Mouse (Mus musculus): ENCODE measurements around the gene Gbe1. TPM values are rescaled to one million over a fixed set of nuclear protein-coding genes. Genes with fewer than 3 reads are reported as not detected.

Gene Gbe1
- polyA plus RNA-seq, 1 experiment from 2014 or later, result 13.3 TPM

GRCm38 (mm10) chr16:70358326-70358725 lies 44.6 kb downstream of the Gbe1 start:
- 0 out of 2 replicates have a peak, but pooled peaks cover 6% of the 10 kb centered on the region for H3K9me3 ChIP-seq (replicated peaks)
- no peak overlapping the region for H3K27ac ChIP-seq (replicated peaks)
- 0 out of 2 replicates have a peak, but pooled peaks cover 5% of the 10 kb centered on the region for H3K36me3 ChIP-seq
- H3K9ac ChIP-seq (replicated peaks), result no peak overlapping the region
- H3K4me2 ChIP-seq, result no peak overlapping the region
- 93% methylated on average over 6 of the region's 6 CpGs for WGBS
- H3K27me3 ChIP-seq (replicated peaks), result no peaks in the 10 kb centered on the region
- H3K4me1 ChIP-seq, result no peaks in the 10 kb centered on the region
- ATAC-seq (ENCODE audit: low FRiP score), result no peak
- H3K4me3 ChIP-seq (replicated peaks), result no peak overlapping the region

DNA sequence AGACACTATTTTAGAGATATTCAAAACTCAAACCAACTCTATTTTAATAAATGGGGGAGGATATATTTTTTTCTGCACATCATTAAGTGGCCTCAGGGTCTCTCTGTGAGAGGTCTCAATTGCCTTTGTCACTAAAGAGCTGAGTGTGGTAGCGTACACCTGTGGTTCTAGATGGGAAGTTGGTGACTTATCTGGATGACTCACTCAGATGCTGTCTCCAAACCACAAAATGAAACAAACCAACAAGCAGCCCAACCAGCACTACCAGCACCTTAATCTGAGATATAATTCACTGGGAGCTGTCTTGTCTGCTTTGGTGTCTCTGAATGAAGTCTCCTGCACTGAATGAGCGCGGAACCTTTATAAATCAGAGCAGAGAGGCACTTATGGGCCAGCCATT lies 51.5 kb downstream of the Gbe1 start:
- no peaks in the 10 kb centered on the region for H3K4me1 ChIP-seq
- ATAC-seq (ENCODE audit: low FRiP score), result no peak
- no peak overlapping the region for H3K4me2 ChIP-seq
- WGBS, result 84% methylated on average over 3 of the region's 3 CpGs
- no peak overlapping the region for H3K4me3 ChIP-seq (replicated peaks)
- no peaks in the 10 kb centered on the region for H3K27me3 ChIP-seq (replicated peaks)
- H3K27ac ChIP-seq (replicated peaks), result no peak overlapping the region
- no peak overlapping the region for H3K9ac ChIP-seq (replicated peaks)
- no peaks in the 10 kb centered on the region for H3K9me3 ChIP-seq (replicated peaks)
- 0 out of 2 replicates have a peak, but pooled peaks cover 5% of the 10 kb centered on the region for H3K36me3 ChIP-seq

DNA sequence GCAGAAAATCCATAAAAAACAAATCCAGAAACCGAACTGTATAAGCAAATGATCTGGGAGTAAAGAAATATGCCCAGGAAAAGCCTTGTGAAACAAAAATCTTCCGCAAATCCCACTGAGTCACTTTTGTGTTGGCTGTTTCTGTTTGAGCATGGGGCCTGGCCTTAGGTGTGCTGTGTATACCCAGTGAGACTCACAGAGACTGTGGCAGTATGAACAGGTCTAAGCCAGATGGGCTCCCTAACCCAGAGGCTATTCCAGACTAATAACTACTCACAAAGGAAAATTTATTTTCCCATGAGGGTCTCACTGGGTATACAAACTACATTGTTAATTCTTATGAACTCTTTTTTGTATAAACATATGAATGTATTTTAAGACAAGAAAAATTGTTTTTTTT lies 67.3 kb downstream of the Gbe1 start:
- no peak for ATAC-seq (ENCODE audit: low FRiP score)
- no peak overlapping the region for H3K27ac ChIP-seq (replicated peaks)
- H3K4me3 ChIP-seq (replicated peaks), result no peak overlapping the region
- 87% methylated on average over 2 of the region's 2 CpGs for WGBS
- no peaks in the 10 kb centered on the region for H3K4me1 ChIP-seq
- no peak overlapping the region for H3K4me2 ChIP-seq
- H3K36me3 ChIP-seq, result no peaks in the 10 kb centered on the region
- no peak overlapping the region for H3K9ac ChIP-seq (replicated peaks)
- no peaks in the 10 kb centered on the region for H3K27me3 ChIP-seq (replicated peaks)
- no peaks in the 10 kb centered on the region for H3K9me3 ChIP-seq (replicated peaks)

DNA sequence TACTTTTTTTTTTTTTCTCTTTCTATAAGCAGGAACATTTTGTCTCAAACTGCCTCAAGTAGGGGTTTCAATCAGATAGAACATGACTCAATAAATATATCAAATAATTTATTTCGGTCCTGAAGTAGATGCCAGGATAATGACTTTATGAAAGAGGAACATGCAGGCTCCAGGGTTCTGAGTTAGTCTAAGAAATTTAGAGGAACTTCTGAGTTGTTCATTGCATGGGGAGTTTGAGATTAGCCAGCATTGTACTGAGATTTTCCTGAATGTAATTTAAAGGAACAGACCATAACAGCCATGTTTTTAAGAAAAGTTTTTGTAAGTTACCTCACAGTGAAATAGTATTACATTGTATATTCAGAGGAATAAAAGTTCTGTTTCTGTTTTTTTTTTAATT lies 71.7 kb downstream of the Gbe1 start:
- Histone ChIP-seq H3K36me3 (no peaks in the 10 kb centered on the region), H3K4me3 (replicated peaks) (no peak overlapping the region), H3K9ac (replicated peaks) (no peak overlapping the region), H3K27me3 (replicated peaks) (no peaks in the 10 kb centered on the region), H3K27ac (replicated peaks) (no peak overlapping the region), H3K4me2 (no peak overlapping the region), H3K4me1 (no peaks in the 10 kb centered on the region), H3K9me3 (replicated peaks) (no peaks in the 10 kb centered on the region)
- ATAC-seq (ENCODE audit: low FRiP score), result no peak
- WGBS, result 91% methylated on average over 1 of the region's 1 CpGs

DNA sequence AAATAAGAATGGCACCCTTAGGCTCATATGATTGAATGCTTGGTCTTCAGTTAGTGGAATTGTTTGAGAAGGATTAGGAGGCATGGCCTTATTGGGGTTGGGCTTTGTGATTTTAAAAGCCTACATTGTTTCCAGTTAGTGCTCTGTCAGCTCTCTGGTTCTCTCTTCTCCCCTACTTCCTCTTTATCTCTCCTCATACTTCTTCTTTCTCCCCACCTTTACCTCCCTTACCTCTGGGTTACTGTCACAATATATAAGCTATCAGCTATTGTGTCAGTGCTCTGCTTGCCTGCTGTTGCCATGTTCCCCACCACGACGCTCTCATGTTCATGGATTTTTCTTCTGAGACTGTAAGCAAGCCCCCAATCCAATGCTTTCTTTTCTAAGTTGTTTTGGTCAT lies 73.6 kb downstream of the Gbe1 start:
- Histone ChIP-seq H3K4me1 (no peaks in the 10 kb centered on the region), H3K4me3 (replicated peaks) (no peak overlapping the region), H3K4me2 (no peak overlapping the region), H3K27ac (replicated peaks) (no peak overlapping the region), H3K27me3 (replicated peaks) (no peaks in the 10 kb centered on the region), H3K9me3 (replicated peaks) (no peaks in the 10 kb centered on the region), H3K36me3 (no peaks in the 10 kb centered on the region), H3K9ac (replicated peaks) (no peak overlapping the region)
- 99% methylated on average over 2 of the region's 2 CpGs for WGBS
- no peak for ATAC-seq (ENCODE audit: low FRiP score)

- Histone ChIP-seq H3K4me3 (replicated peaks) (no peak overlapping the region), H3K27me3 (replicated peaks) (no peaks in the 10 kb centered on the region), H3K4me2 (no peak overlapping the region), H3K9me3 (replicated peaks) (no peaks in the 10 kb centered on the region), H3K27ac (replicated peaks) (no peak overlapping the region), H3K9ac (replicated peaks) (no peak overlapping the region), H3K4me1 (no peaks in the 10 kb centered on the region), H3K36me3 (no peaks in the 10 kb centered on the region)
- 87% methylated on average over 3 of the region's 3 CpGs for WGBS
- no peak for ATAC-seq (ENCODE audit: low FRiP score)
Observed at GRCm38 (mm10) chr16:70395276-70395675, 81.5 kb downstream of the Gbe1 start.

GRCm38 (mm10) chr16:70407780-70408179 lies 94.0 kb downstream of the Gbe1 start:
- H3K4me3 ChIP-seq (replicated peaks), result no peak overlapping the region
- H3K4me2 ChIP-seq, result no peak overlapping the region
- WGBS, result 99% methylated on average over 2 of the region's 2 CpGs
- no peaks in the 10 kb centered on the region for H3K27me3 ChIP-seq (replicated peaks)
- H3K4me1 ChIP-seq, result no peaks in the 10 kb centered on the region
- no peak overlapping the region for H3K27ac ChIP-seq (replicated peaks)
- no peaks in the 10 kb centered on the region for H3K9me3 ChIP-seq (replicated peaks)
- no peaks in the 10 kb centered on the region for H3K36me3 ChIP-seq
- H3K9ac ChIP-seq (replicated peaks), result no peak overlapping the region
- ATAC-seq (ENCODE audit: low FRiP score), result no peak

DNA sequence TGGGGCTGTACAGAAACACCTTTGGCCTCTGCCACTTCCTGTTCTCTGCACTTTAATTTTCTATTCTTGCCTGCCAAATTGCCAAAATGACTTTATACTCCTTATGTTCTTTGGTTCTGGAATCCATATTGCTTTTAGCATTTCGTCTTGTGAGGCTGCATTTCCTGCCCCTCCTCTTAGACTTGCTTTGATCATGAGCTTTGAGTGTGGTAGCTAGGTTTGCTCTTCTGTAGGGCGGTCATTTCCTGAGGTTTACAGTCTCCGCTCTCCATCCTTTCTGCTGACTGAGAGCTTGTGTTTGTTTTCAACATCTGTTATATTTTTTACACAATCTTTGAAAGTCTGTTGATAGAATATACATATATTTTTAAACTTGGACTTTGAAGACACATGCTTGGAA lies 107.3 kb downstream of the Gbe1 start:
- Histone ChIP-seq H3K36me3 (no peaks in the 10 kb centered on the region), H3K27me3 (replicated peaks) (no peaks in the 10 kb centered on the region), H3K4me3 (replicated peaks) (no peak overlapping the region), H3K4me2 (no peak overlapping the region), H3K4me1 (no peaks in the 10 kb centered on the region), H3K9me3 (replicated peaks) (no peaks in the 10 kb centered on the region), H3K9ac (replicated peaks) (no peak overlapping the region), H3K27ac (replicated peaks) (no peak overlapping the region)
- 83% methylated on average over 3 of the region's 3 CpGs for WGBS
- ATAC-seq (ENCODE audit: low FRiP score), result no peak

DNA sequence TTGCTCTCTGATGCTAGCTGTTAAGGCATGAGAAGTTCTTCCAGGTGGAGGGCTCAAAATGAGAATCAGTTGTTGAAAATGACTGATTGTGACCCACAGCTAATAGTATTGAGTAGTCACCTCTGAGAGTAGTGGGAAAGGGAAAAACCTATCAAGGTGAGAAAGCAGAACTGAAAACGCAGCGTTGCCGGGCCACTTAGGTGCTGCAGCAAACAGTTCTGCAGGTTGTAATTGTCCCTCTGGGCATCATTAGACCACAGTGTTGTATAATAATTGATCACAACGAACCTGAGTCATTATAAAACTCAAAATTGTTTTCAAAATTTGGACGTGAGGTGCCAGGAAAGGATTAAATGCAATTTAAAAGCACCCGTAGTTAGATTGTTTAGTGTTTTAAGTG lies 135.8 kb downstream of the Gbe1 start:
- Histone ChIP-seq H3K36me3 (no peaks in the 10 kb centered on the region), H3K27ac (replicated peaks) (no peak overlapping the region), H3K27me3 (replicated peaks) (no peaks in the 10 kb centered on the region), H3K9me3 (replicated peaks) (no peaks in the 10 kb centered on the region), H3K9ac (replicated peaks) (no peak overlapping the region), H3K4me3 (replicated peaks) (no peak overlapping the region), H3K4me2 (no peak overlapping the region), H3K4me1 (no peaks in the 10 kb centered on the region)
- 42% methylated on average over 6 of the region's 6 CpGs for WGBS
- no peak for ATAC-seq (ENCODE audit: low FRiP score)

GRCm38 (mm10) chr16:70475583-70475982 lies 161.8 kb downstream of the Gbe1 start:
- no peaks in the 10 kb centered on the region for H3K27me3 ChIP-seq (replicated peaks)
- ATAC-seq (ENCODE audit: low FRiP score), result no peak

DNA sequence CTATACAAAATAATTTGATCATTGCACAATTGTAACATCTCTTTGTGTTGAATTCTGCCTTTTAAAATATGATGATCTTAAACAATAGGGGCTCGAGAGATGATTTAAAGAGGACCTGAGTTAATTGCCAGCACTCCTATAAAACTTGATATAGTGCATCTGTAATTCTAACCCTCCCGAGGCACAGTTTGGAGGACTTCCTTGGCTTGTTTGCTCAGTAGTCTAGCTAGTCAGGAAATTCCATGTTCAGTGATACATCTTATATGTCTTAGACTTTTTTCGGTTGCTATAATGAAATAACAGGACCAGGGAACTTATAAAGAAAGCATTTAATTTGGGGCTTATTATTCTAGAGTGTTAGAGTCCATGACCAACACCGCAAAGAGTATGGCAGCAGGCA lies 162.4 kb downstream of the Gbe1 start:
- Histone ChIP-seq H3K4me3 (replicated peaks) (no peak overlapping the region), H3K36me3 (no peaks in the 10 kb centered on the region), H3K9me3 (replicated peaks) (no peaks in the 10 kb centered on the region), H3K27ac (replicated peaks) (no peak overlapping the region), H3K27me3 (replicated peaks) (no peaks in the 10 kb centered on the region), H3K9ac (replicated peaks) (no peak overlapping the region), H3K4me1 (no peaks in the 10 kb centered on the region), H3K4me2 (no peak overlapping the region)
- ATAC-seq (ENCODE audit: low FRiP score), result no peak
- WGBS, result 81% methylated on average over 4 of the region's 4 CpGs

More at GRCm38 (mm10) chr16:70475583-70475982, 161.8 kb downstream of the Gbe1 start:
- WGBS, result 64% methylated on average over 3 of the region's 3 CpGs
- Histone ChIP-seq H3K27ac (replicated peaks) (no peak overlapping the region), H3K4me1 (no peaks in the 10 kb centered on the region), H3K9me3 (replicated peaks) (no peaks in the 10 kb centered on the region), H3K36me3 (no peaks in the 10 kb centered on the region), H3K4me2 (no peak overlapping the region), H3K4me3 (replicated peaks) (no peak overlapping the region), H3K9ac (replicated peaks) (no peak overlapping the region)

DNA sequence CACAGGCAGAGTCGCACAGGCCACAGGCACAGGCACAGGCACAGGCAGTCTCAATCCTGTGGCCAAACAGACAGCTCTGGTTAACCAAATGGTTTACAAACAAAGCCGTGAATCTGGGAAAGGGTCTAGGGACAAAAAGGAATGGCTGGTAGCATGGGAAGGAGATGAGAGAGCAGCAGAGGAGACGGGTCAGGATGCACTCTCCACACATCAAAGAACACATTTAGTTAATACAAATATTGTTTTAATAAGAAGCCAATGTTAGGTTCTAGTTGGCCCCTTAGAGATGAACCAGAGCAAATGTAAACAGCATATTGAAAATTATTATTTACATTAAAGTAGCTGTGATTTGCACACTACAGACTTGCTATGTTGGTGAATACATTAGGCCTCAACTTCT lies 166.7 kb downstream of the Gbe1 start:
- no peak for ATAC-seq (ENCODE audit: low FRiP score)
- WGBS, result 100% methylated on average over 3 of the region's 3 CpGs
- Histone ChIP-seq H3K4me1 (no peaks in the 10 kb centered on the region), H3K36me3 (no peaks in the 10 kb centered on the region), H3K27me3 (replicated peaks) (no peaks in the 10 kb centered on the region), H3K9ac (replicated peaks) (no peak overlapping the region), H3K27ac (replicated peaks) (no peak overlapping the region), H3K4me3 (replicated peaks) (no peak overlapping the region), H3K9me3 (replicated peaks) (no peaks in the 10 kb centered on the region), H3K4me2 (no peak overlapping the region)

DNA sequence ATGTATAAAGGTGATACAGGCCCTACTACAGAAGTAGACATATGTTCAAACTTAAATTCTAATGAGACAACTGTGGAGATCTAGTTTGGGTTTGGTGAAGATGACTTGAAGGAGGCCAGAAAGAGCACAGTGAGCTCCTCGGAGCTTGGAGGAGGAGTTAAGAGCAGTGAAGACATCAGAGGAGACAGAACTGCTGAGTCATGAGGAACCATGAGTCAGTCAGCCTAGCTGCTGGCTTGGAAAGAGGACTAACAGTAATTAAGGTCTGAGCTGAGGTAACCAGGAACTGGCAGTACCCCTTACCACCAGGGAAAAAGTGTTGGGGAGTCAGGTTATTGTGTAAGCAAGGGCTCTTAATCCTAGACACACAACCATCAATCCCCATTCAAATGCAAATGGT lies 192.7 kb downstream of the Gbe1 start:
- Histone ChIP-seq H3K4me1 (no peaks in the 10 kb centered on the region), H3K27ac (replicated peaks) (no peak overlapping the region), H3K9ac (replicated peaks) (no peak overlapping the region), H3K27me3 (replicated peaks) (no peaks in the 10 kb centered on the region), H3K36me3 (no peaks in the 10 kb centered on the region), H3K4me3 (replicated peaks) (no peak overlapping the region), H3K4me2 (no peak overlapping the region), H3K9me3 (replicated peaks) (no peaks in the 10 kb centered on the region)
- 85% methylated on average over 1 of the region's 1 CpGs for whole genome bisulfite sequencing
- no peak for ATAC-seq (ENCODE audit: low FRiP score)

All from neural tube, embryonic 15.5 days (tissue).